Mouse (Mus musculus) limb, embryonic 12.5 days (tissue): ENCODE data around the gene Noxa1. TPM values are rescaled to one million over a fixed set of nuclear protein-coding genes. Genes with fewer than 3 reads are reported as not detected.

Experiments
- ATAC-seq: fragments of 200-750 bp; cut with Nextera tagmentation; 2 replicates; pipeline ENCODE4 v1.8.0; 2017; ENCODE audit warnings: low read depth, moderate TSS enrichment; ENCODE audit not compliant: insufficient number of reproducible peaks, insufficient read depth, low FRiP score, low TSS enrichment
- H3K27ac ChIP-seq: fragments of 300-500 bp; sonication (generic); 2 replicates; pipeline ENCODE4 v1.5.1; 2016; ENCODE audit warnings: mild to moderate bottlenecking, moderate library complexity
- H3K27me3 ChIP-seq: fragments of 300-500 bp; sonication (generic); 2 replicates; pipeline ENCODE4 v1.6.1; 2016; ENCODE audit warnings: mild to moderate bottlenecking, moderate library complexity
- H3K36me3 ChIP-seq: fragments of 300-500 bp; sonication (generic); 2 replicates; pipeline ENCODE4 v1.6.1; 2016; ENCODE audit warnings: mild to moderate bottlenecking, moderate library complexity
- H3K4me1 ChIP-seq: fragments of 300-500 bp; sonication (generic); replicated peaks from 2 replicates; pipeline ENCODE4 v1.6.1; 2016
- H3K4me2 ChIP-seq: fragments of 300-500 bp; sonication (generic); 2 replicates; pipeline ENCODE4 v1.6.1; 2016; ENCODE audit warnings: mild to moderate bottlenecking, moderate library complexity
- H3K4me3 ChIP-seq: fragments of 300-500 bp; sonication (generic); replicated peaks from 2 replicates; pipeline ENCODE4 v1.5.1; 2016; ENCODE audit warnings: mild to moderate bottlenecking
- H3K9ac ChIP-seq: fragments of 300-500 bp; sonication (generic); replicated peaks from 2 replicates; pipeline ENCODE4 v1.6.1; 2016; ENCODE audit warnings: mild to moderate bottlenecking, moderate library complexity
- H3K9me3 ChIP-seq: fragments of 300-500 bp; sonication (generic); 2 replicates; pipeline ENCODE4 v1.6.1; 2016; ENCODE audit warnings: mild to moderate bottlenecking, moderate library complexity
- WGBS: fragments of 180-500 bp; shearing (Covaris S2); methylation state at CpG from one replicate; pipeline ENCODE4 v1.1.7; 2016; 5-methylcytosine and 5-hydroxymethylcytosine counted together
- polyA plus RNA-seq: library from polyadenylated mRNA; unstranded; fragments of >200 nt; fragmentation: Nextera tagmentation; extraction: Ambion mirVana; gene quantifications from 2 replicates; pipeline ENCODE4 v1.2.1, GENCODE M21; 2016

Gene Noxa1
- polyA plus RNA-seq, 1 experiment from 2014 or later = not detected

GRCm38 (mm10) chr2:25098005-25098615, 3.2 kb upstream of the Noxa1 start:
- H3K9ac ChIP-seq = no peak overlapping the region
- no peak overlapping the region for H3K4me2 ChIP-seq
- H3K27ac ChIP-seq = no peak overlapping the region
- H3K4me3 ChIP-seq = no peak overlapping the region
- ATAC-seq = no peak
- peaks cover 33% of the 10 kb centered on the region for H3K27me3 ChIP-seq
- peaks cover 6% of the 10 kb centered on the region; the same call in 1 of the 2 replicates for H3K4me1 ChIP-seq
- no peaks in the 10 kb centered on the region for H3K9me3 ChIP-seq
- WGBS = 69% methylated on average over 3 of the region's 3 CpGs
- no peaks in the 10 kb centered on the region for H3K36me3 ChIP-seq

GRCm38 (mm10) chr2:25094785-25095108, 202 bp downstream of the Noxa1 start:
- no peak overlapping the region for H3K27ac ChIP-seq
- WGBS = 44% methylated on average over 17 of the region's 17 CpGs
- no peaks in the 10 kb centered on the region for H3K9me3 ChIP-seq
- H3K36me3 ChIP-seq = no peaks in the 10 kb centered on the region
- H3K4me3 ChIP-seq = no peak overlapping the region
- H3K9ac ChIP-seq = no peak overlapping the region; the same call in 1 of the 2 replicates
- peaks cover 48% of the 10 kb centered on the region for H3K27me3 ChIP-seq
- peak overlapping the region; percentile 44 for H3K4me2 ChIP-seq
- no peak for ATAC-seq
- peaks cover 6% of the 10 kb centered on the region; the same call in 1 of the 2 replicates for H3K4me1 ChIP-seq

GRCm38 (mm10) chr2:25088636-25089035, 6.3 kb downstream of the Noxa1 start:
- ATAC-seq = no peak
- Histone ChIP-seq H3K27ac (no peak overlapping the region), H3K9ac (no peak overlapping the region), H3K36me3 (no peaks in the 10 kb centered on the region), H3K4me2 (no peak overlapping the region), H3K9me3 (no peaks in the 10 kb centered on the region), H3K27me3 (peaks cover 23% of the 10 kb centered on the region), H3K4me1 (no peaks in the 10 kb centered on the region), H3K4me3 (no peak overlapping the region)
- WGBS = 76% methylated on average over 3 of the region's 3 CpGs

GRCm38 (mm10) chr2:25087842-25088241, 7.1 kb downstream of the Noxa1 start:
- H3K36me3 ChIP-seq = no peaks in the 10 kb centered on the region
- no peak overlapping the region for H3K4me2 ChIP-seq
- ATAC-seq = no peak
- H3K9ac ChIP-seq = no peak overlapping the region
- no peak overlapping the region for H3K27ac ChIP-seq
- peaks cover 20% of the 10 kb centered on the region for H3K27me3 ChIP-seq
- 96% methylated on average over 2 of the region's 2 CpGs for WGBS
- H3K4me3 ChIP-seq = no peak overlapping the region
- H3K4me1 ChIP-seq = no peaks in the 10 kb centered on the region
- H3K9me3 ChIP-seq = no peaks in the 10 kb centered on the region

GRCm38 (mm10) chr2:25085571-25085970, 9.4 kb downstream of the Noxa1 start:
- WGBS = 84% methylated on average over 5 of the region's 5 CpGs
- no peaks in the 10 kb centered on the region for H3K4me1 ChIP-seq
- H3K4me2 ChIP-seq = no peak overlapping the region
- no peaks in the 10 kb centered on the region for H3K9me3 ChIP-seq
- H3K36me3 ChIP-seq = no peaks in the 10 kb centered on the region
- H3K27me3 ChIP-seq = peaks cover 7% of the 10 kb centered on the region
- no peak for ATAC-seq
- H3K4me3 ChIP-seq = no peak overlapping the region
- no peak overlapping the region for H3K9ac ChIP-seq
- no peak overlapping the region for H3K27ac ChIP-seq

GRCm38 (mm10) chr2:25083697-25084096, 11.3 kb downstream of the Noxa1 start:
- Histone ChIP-seq H3K4me1 (no peaks in the 10 kb centered on the region), H3K9me3 (no peaks in the 10 kb centered on the region), H3K4me2 (no peak overlapping the region), H3K9ac (no peak overlapping the region), H3K4me3 (no peak overlapping the region), H3K27me3 (peaks cover 7% of the 10 kb centered on the region), H3K36me3 (no peaks in the 10 kb centered on the region), H3K27ac (no peak overlapping the region)
- ATAC-seq = no peak
- 76% methylated on average over 4 of the region's 4 CpGs for WGBS

- WGBS = 56% methylated on average over 5 of the region's 5 CpGs
- Histone ChIP-seq H3K9me3 (no peaks in the 10 kb centered on the region), H3K4me3 (no peak within 1 kb of the TSS)
Observed at GRCm38 (mm10) chr2:25080076-25080475, 14.9 kb downstream of the Noxa1 start, which contains the start of gene Entpd8. TSS of gene Entpd8 (plus strand) at chr2:25080304.

GRCm38 (mm10) chr2:25078967-25079366, 16.0 kb downstream of the Noxa1 start:
- H3K27me3 ChIP-seq = peaks cover 4% of the 10 kb centered on the region; the same call in 1 of the 2 replicates
- no peaks in the 10 kb centered on the region for H3K36me3 ChIP-seq
- H3K9me3 ChIP-seq = no peaks in the 10 kb centered on the region
- H3K4me2 ChIP-seq = no peak overlapping the region
- no peaks in the 10 kb centered on the region for H3K4me1 ChIP-seq
- ATAC-seq = no peak
- no peak overlapping the region for H3K9ac ChIP-seq
- WGBS = 60% methylated on average over 1 of the region's 1 CpGs
- H3K27ac ChIP-seq = no peak overlapping the region
- H3K4me3 ChIP-seq = no peak overlapping the region

More at GRCm38 (mm10) chr2:25080076-25080475, 14.9 kb downstream of the Noxa1 start, which contains the start of gene Entpd8:
- H3K9ac ChIP-seq = no peak within 1 kb of the TSS
- no peaks in the 10 kb centered on the region for H3K36me3 ChIP-seq
- no peak within 1 kb of the TSS for H3K27ac ChIP-seq
- H3K4me1 ChIP-seq = no peaks in the 10 kb centered on the region
- peaks cover 4% of the 10 kb centered on the region; the same call in 1 of the 2 replicates for H3K27me3 ChIP-seq
- no peak within 1 kb of the TSS for H3K4me2 ChIP-seq
- ATAC-seq = no peak

- 58% methylated on average over 4 of the region's 4 CpGs for WGBS
- no peak overlapping the region for H3K4me2 ChIP-seq
- no peak overlapping the region for H3K9ac ChIP-seq
- no peaks in the 10 kb centered on the region for H3K36me3 ChIP-seq
- H3K4me3 ChIP-seq = no peak overlapping the region
- H3K27ac ChIP-seq = no peak overlapping the region
- no peaks in the 10 kb centered on the region for H3K9me3 ChIP-seq
- H3K27me3 ChIP-seq = no peaks in the 10 kb centered on the region
- no peak for ATAC-seq
- no peaks in the 10 kb centered on the region for H3K4me1 ChIP-seq
Observed at GRCm38 (mm10) chr2:25075506-25075905, 19.4 kb downstream of the Noxa1 start.

- no peaks in the 10 kb centered on the region for H3K9me3 ChIP-seq
- H3K36me3 ChIP-seq = no peaks in the 10 kb centered on the region
- H3K4me2 ChIP-seq = no peak overlapping the region
- H3K4me1 ChIP-seq = no peaks in the 10 kb centered on the region
- H3K9ac ChIP-seq = no peak overlapping the region
- ATAC-seq = no peak
- H3K27me3 ChIP-seq = no peaks in the 10 kb centered on the region
- 95% methylated on average over 4 of the region's 4 CpGs for WGBS
- no peak overlapping the region for H3K27ac ChIP-seq
- H3K4me3 ChIP-seq = no peak overlapping the region
Observed at GRCm38 (mm10) chr2:25072398-25072797, 22.6 kb downstream of the Noxa1 start.

GRCm38 (mm10) chr2:25069537-25069936, 25.4 kb downstream of the Noxa1 start:
- no peaks in the 10 kb centered on the region for H3K27me3 ChIP-seq
- H3K27ac ChIP-seq = no peak overlapping the region
- WGBS = 69% methylated on average over 4 of the region's 4 CpGs
- H3K4me1 ChIP-seq = no peaks in the 10 kb centered on the region
- no peak overlapping the region for H3K4me2 ChIP-seq
- no peak for ATAC-seq
- no peaks in the 10 kb centered on the region for H3K36me3 ChIP-seq
- H3K9ac ChIP-seq = no peak overlapping the region
- H3K9me3 ChIP-seq = no peaks in the 10 kb centered on the region
- H3K4me3 ChIP-seq = no peak overlapping the region

GRCm38 (mm10) chr2:25066552-25066951, 28.4 kb downstream of the Noxa1 start:
- no peaks in the 10 kb centered on the region for H3K4me1 ChIP-seq
- H3K4me2 ChIP-seq = no peak overlapping the region
- H3K27ac ChIP-seq = no peak overlapping the region
- no peaks in the 10 kb centered on the region for H3K27me3 ChIP-seq
- WGBS = 84% methylated on average over 4 of the region's 4 CpGs
- H3K9me3 ChIP-seq = no peaks in the 10 kb centered on the region
- no peak for ATAC-seq
- H3K36me3 ChIP-seq = peaks cover 15% of the 10 kb centered on the region
- H3K4me3 ChIP-seq = no peak overlapping the region
- no peak overlapping the region for H3K9ac ChIP-seq
